Mouse (Mus musculus) neutrophil, adult 5-6 weeks (primary cell): ENCODE results near the gene Gm10024. TPM values are rescaled to one million over a fixed set of nuclear protein-coding genes. Genes with fewer than 3 reads are reported as not detected.
"Not testable (repeated sequence)": the region's sequence is repeated elsewhere in the genome, so short reads cannot be mapped to it uniquely, and the experiment has no call there.

ENCODE experiments used
- ATAC-seq: fragments of 151-379, 151-347 bp; 2 replicates; pipeline ENCODE4 v1.8.0; 2017; ENCODE audit warnings: mild to moderate bottlenecking, moderate TSS enrichment; ENCODE audit not compliant: insufficient number of reproducible peaks, poor library complexity, low FRiP score, severe bottlenecking; ENCODE audit errors: extremely low read depth
- total RNA-seq: library from RNA; stranded (forward); fragments of 200-1000 nt; gene quantifications from 2 replicates; pipeline ENCODE4 v1.2.3, GENCODE M21; 2017

The Gm10024 gene
- total RNA-seq, 1 experiment from 2014 or later, result not detected

DNA sequence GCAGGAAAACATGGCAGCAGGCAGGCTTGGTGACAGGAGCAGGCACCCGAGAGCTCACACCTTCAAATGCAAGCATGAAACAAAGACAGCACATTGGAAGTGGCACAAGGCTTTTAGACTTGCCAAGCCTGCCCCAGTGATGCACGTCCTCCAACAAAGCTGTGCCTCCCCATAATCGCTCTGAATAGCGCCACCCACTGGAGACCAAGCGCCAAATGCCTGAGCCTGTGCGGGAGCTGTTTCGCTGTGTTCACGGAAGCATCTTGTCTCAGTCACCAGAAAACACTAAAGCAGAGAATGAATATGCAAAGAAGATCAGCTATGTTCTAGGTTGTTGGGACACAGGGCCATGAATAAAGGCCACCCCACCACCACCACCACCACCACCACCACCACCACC lies 13.6 kb downstream of the Gm10024 start:
- ATAC-seq, result no peak

DNA sequence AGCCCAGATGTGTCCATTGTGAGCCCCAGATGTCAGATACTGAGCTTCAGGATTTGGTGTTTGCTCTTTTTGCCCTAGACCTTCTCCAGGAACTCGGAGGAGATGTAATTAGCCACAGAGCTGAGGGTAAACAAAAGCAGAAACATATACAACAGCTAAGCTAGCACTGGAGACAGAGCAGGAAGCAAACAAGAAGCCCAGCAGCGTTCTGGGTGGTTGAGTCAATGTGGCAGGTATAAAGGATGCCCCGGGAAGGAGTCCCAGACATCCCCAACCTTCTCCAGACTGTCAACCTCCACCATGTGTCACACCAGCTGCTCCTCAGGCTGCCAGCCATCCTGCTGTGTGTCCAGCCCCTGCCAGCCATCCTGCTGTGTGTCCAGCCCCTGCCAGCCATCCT lies 14.9 kb downstream of the Gm10024 start, which contains the start of gene Gm10100:
Gm10100 (plus strand) TSS at position 301 of the 400 bp plus-strand sequence.
- ATAC-seq, result no peak

DNA sequence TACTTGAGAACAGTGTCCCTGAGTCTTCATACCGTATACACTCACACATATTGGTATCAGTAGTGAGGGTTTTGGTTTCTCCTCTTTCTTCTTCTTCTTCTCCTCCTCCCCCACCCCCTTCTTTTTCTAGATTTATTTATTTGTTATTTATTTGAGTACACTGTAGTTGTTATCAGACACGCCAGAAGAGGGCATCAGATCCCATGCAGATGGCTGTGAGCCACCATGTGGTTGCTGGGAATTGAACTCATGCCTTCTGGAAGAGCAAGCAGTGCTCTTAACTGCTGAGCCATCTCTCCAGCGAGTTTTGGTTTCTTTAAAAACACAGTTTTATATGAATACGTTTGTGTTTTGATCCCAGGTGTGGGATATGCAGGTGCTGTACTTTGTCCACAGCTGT lies 17.0 kb downstream of the Gm10024 start:
- ATAC-seq, result no peak

DNA sequence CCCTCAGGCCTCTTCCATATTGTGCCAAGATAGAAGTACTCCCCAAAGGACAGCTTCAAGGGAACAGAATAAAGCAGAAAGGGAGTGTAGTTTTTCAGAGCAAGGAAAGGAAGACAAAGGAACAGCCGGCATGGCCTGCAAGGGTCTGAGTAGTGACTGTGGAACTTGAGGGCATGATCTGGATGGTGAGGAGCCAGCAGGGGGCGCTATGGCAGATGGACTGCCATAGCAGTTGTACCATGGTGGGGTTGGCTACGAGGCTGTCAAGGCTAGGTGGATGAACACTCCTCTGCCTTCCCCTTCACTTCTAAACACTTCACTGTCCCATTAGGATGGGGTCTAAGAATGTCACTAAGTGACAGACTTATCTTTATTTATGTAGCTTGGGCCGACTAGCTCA lies 18.0 kb downstream of the Gm10024 start:
- no peak for ATAC-seq

DNA sequence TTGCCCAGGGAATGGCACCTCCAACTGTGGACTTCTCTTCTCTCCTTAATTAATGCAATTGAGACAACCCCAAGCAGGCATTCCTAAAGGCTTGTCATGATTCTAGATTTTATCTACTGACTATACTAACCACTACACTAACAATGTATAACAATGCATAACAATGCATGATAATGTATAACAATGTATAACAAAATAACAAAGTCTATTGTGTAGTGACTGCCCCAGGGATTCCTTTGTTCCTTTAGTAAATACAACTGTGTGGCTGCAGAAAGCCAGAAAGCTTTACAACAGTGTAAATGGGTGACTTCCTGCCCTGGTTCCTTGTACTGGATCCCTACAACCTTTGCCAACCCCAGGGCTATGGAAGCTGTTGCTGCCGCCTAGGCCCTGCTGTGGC lies 24.7 kb downstream of the Gm10024 start:
- no peak for ATAC-seq

DNA sequence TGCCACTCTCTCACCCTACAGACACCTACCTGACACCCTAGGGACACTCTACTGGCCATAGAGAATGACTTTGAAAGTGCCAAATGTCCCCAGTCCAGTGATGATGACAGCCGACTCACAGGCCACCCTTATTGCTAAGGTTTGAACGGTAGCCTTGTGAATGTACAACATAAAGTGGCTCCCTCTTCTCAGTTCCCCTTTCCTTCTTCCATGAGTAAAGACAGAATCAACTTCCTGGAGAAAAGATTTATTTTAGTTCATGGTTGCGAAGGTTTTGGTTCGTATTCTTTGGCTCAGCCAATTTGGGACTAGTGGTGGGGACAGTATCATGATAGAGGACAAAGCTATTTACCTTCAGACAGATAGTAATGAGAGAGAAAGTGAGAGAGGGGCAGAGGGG lies 27.7 kb downstream of the Gm10024 start:
- ATAC-seq, result no peak

DNA sequence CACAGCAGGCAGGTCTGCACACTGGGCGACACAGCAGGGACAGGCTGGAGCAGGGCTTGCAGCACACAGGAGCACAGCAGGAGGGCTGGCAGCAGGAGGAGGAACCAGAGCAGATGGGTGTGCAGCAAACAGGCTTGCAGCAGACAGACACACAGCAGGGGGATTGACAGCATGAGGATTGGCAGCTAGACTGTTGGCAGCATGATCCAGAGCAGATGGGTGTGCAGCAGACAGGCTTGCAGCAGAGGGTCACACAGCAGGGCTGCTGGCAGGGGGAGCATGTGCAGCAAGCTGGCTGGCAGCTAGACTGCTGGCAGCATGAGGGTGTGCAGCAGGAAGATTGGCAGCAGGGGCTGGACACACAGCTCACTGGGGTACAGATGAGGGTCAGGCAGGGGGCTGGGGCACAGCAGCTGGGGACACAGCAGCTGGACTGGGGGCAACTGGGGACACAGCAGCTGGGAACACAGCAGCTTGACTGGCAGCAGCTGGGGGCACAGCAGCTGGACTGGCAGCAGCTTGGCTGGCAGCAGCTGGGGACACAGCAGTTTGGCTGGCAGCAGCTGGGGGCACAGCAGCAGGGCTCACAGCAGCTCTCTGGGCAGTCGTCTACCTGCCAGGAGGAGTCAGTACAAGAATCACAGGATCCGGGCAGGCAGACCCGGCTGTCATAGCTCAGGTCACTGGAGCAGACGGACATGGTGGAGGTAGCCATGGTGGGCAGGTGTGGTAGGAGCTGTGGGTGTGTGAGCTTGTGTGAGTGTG lies 30.8 kb downstream of the Gm10024 start, which contains the start of gene Gm18596:
Gm18596 (minus strand) TSS at position 715 of the 765 bp plus-strand sequence.
- not testable (repeated sequence) for ATAC-seq

DNA sequence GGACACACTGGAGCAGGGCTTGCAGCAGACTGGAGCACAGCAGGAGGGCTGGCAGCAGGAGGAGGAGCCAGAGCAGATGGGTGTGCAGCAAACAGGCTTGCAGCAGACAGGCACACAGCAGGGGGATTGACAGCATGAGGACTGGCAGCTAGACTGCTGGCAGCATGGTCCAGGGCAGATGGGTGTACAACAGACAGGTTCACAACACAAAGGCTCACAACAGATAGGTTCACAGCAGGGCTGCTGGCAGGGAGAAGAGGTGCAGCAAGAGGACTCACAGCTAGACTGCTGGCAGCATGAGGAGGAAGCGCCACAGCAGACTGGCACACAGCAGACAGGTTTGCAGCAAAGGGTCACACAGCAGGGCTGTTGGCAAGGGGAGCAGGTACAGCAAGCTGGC lies 39.4 kb downstream of the Gm10024 start:
- ATAC-seq, result not testable (repeated sequence)

DNA sequence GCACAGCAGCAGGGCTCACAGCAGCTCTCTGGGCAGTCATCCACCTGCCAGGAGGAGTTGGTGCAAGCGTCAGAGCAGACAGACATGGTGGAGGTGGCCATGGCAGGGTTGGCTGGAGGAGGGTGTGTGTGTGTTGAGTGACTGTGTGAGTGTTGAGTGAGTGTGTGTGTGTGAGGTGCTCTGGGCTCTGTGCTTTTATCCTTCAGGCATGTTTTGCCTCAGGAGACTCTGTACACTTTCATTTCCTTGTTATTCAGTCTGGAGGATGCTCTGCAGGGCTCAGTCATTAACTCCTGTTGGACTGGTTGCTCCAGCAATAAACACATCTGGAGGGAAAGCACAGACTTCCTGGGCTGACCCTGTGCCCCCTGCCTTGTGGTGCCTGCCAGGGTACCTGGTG lies 40.0 kb downstream of the Gm10024 start, which contains the start of gene Gm9736:
Gm9736 (minus strand) TSS at position 101 of the 400 bp plus-strand sequence.
- ATAC-seq, result not testable (repeated sequence)

DNA sequence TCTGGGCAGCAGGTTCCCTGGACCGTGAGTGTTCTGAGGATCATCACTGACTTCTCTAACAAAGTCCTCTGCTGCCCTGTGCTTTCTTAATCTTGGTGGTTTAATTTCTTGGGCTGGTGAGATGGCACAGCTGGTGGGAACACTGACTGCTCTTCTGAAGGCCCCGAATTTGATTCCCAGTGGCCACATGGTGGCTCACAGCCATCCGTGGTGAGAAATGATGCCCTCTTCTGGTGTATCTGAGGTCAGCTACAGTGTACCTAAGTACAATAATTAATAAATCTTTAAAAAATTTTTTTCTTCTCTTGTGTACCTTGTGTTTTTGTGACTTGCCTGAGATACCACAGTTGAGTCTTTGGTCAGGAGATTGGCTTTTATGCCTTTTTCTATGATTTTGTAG lies 41.1 kb downstream of the Gm10024 start:
- not testable (repeated sequence) for ATAC-seq

DNA sequence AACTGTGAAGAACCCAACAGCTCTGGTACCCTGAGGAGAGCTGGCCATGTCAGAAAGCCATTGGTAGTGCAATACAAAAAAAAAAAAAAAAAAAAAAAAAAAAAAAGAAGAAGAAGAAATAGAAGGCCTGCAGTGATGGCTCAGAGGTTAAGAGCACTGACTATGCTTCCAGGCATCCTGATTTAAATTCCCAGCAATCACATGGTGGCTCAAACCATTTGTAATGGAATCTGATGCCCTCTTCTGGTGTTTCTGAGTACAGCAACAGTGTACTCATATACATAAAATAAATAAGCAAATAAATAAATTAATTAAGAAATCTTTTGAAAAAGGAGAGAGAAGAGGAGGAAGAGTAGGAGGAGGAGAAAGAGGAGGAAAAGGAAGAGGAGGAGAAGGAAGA lies 42.2 kb downstream of the Gm10024 start:
- no peak for ATAC-seq

DNA sequence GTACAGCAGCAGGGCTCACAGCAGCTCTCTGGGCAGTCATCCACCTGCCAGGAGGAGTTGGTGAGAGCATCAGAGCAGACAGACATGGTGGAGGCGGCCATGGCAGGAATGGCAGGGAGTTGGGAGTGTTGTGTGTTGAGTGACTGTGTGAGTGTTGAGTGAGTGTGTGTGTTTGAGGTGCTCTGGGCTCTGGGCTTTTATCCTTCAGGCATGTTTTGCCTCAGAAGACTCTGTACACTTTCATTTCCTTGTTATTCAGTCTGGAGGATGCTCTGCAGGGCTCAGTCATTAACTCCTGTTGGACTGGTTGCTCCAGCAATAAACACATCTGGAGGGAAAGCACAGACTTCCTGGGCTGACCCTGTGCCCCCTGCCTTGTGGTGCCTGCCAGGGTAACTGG lies 48.3 kb downstream of the Gm10024 start, which contains the start of gene Gm3233:
Gm3233 (minus strand) TSS at position 101 of the 400 bp plus-strand sequence.
- not testable (repeated sequence) for ATAC-seq

Other genes with a start within 250 kb of the Gm10024 start
- 23.3 and 29.5 TPM in 2 replicates for gene Fam207a, start 195.7 kb upstream of the Gm10024 start, total RNA-seq
- 452 and 473 TPM in 2 replicates for gene Itgb2, start 181.2 kb upstream of the Gm10024 start, total RNA-seq
- gene Pttg1ip, start 129.7 kb upstream of the Gm10024 start, total RNA-seq, result 78.7 and 87.5 TPM in 2 replicates
- 32.6 and 52.2 TPM in 2 replicates for gene Sumo3, start 105.4 kb upstream of the Gm10024 start, total RNA-seq
- not detected in 2 replicates for gene Gm49325, start 105.3 kb upstream of the Gm10024 start, total RNA-seq
- gene Ube2g2, start 89.2 kb upstream of the Gm10024 start, total RNA-seq, result 21.9 and 23.3 TPM in 2 replicates
- gene Tspear, start 24.9 kb upstream of the Gm10024 start, total RNA-seq, result not detected in 2 replicates
- not detected in 2 replicates for gene Gm19402, start 20.7 kb upstream of the Gm10024 start, total RNA-seq
- not detected in 2 replicates for gene Gm9508, start 14.2 kb upstream of the Gm10024 start, total RNA-seq
- not detected in 2 replicates for gene Gm10272, start 4.8 kb upstream of the Gm10024 start, total RNA-seq
- gene Gm10142, start 4.3 kb downstream of the Gm10024 start, total RNA-seq, result not detected in 2 replicates
- gene Krtap12-1, start 9.1 kb downstream of the Gm10024 start, total RNA-seq, result not detected in 2 replicates
- gene Gm10100, start 15.0 kb downstream of the Gm10024 start, total RNA-seq, result not detected in 2 replicates
- gene Gm18596, start 31.2 kb downstream of the Gm10024 start, total RNA-seq, result not detected in 2 replicates
- not detected in 2 replicates for gene Gm9736, start 39.9 kb downstream of the Gm10024 start, total RNA-seq
- gene Gm3233, start 48.2 kb downstream of the Gm10024 start, total RNA-seq, result not detected in 2 replicates
- not detected in 2 replicates for gene Gm3238, start 59.9 kb downstream of the Gm10024 start, total RNA-seq
- gene Gm7138, start 65.5 kb downstream of the Gm10024 start, total RNA-seq, result not detected in 2 replicates
- not detected in 2 replicates for gene Gm3250, start 71.1 kb downstream of the Gm10024 start, total RNA-seq
- gene Gm7137, start 76.7 kb downstream of the Gm10024 start, total RNA-seq, result not detected in 2 replicates
- gene Gm9639, start 83.6 kb downstream of the Gm10024 start, total RNA-seq, result not detected in 2 replicates
- not detected in 2 replicates for gene Gm19668, start 87.7 kb downstream of the Gm10024 start, total RNA-seq
- gene Gm9507, start 100.4 kb downstream of the Gm10024 start, total RNA-seq, result not detected in 2 replicates
- not detected in 2 replicates for gene Gm2696, start 103.2 kb downstream of the Gm10024 start, total RNA-seq
- not detected in 2 replicates for gene Krtap10-4, start 115.6 kb downstream of the Gm10024 start, total RNA-seq
- not detected in 2 replicates for gene Krtap10-10, start 124.5 kb downstream of the Gm10024 start, total RNA-seq
- not detected in 2 replicates for gene Gm36176, start 135.3 kb downstream of the Gm10024 start, total RNA-seq
- not detected in 2 replicates for gene Gm10318, start 141.4 kb downstream of the Gm10024 start, total RNA-seq
- gene Gm3285, start 150.5 kb downstream of the Gm10024 start, total RNA-seq, result not detected in 2 replicates
- 0.12 and 0.23 TPM in 2 replicates for gene Lrrc3, start 191.1 kb downstream of the Gm10024 start, total RNA-seq